Mouse (Mus musculus): ENCODE measurements at regions not wholly inside any gene's neighbourhood (a gene's known extent, or its start where the extent isn't known, plus 50 kb on each side); places are given as distances from the start of the nearest gene placed in this dataset.

- no peak for DNase-seq (ENCODE audit: low spot score in 2 of 2)
Measured at GRCm38 (mm10) chr4:100616161-100616915, 137.7 kb downstream of the Ube2u start.

- DNase-seq (ENCODE audit: low spot score in 2 of 2) = no peak
Measured at GRCm38 (mm10) chr4:100616916-100617488, 138.4 kb downstream of the Ube2u start.

GRCm38 (mm10) chr4:100624656-100625055, 146.0 kb downstream of the Ube2u start:
- DNase-seq (ENCODE audit: low spot score in 2 of 2) = no peak

- DNase-seq (ENCODE audit: low spot score in 2 of 2) = no peak
Measured at GRCm38 (mm10) chr4:100626551-100626950, 147.9 kb downstream of the Ube2u start.

GRCm38 (mm10) chr4:100634388-100634787, 142.1 kb upstream of the Cachd1 start:
- DNase-seq (ENCODE audit: low spot score in 2 of 2) = no peak

- no peak for DNase-seq (ENCODE audit: low spot score in 2 of 2)
Measured at GRCm38 (mm10) chr4:100637597-100637996, 138.9 kb upstream of the Cachd1 start.

GRCm38 (mm10) chr4:100661154-100661553, 115.3 kb upstream of the Cachd1 start:
- peak in 1 of 2 experiments; percentile 17 for DNase-seq (ENCODE audit: low spot score in 2 of 2)

- DNase-seq (ENCODE audit: low spot score in 2 of 2) = peak in 1 of 2 experiments; percentile 35
Measured at GRCm38 (mm10) chr4:100664619-100665264, 111.7 kb upstream of the Cachd1 start.

- no peak for DNase-seq (ENCODE audit: low spot score in 2 of 2)
Measured at GRCm38 (mm10) chr4:100670553-100670952, 105.9 kb upstream of the Cachd1 start.

GRCm38 (mm10) chr4:100674916-100675315, 101.6 kb upstream of the Cachd1 start:
- DNase-seq (ENCODE audit: low spot score in 2 of 2) = no peak

- DNase-seq (ENCODE audit: low spot score in 2 of 2) = no peak
Measured at GRCm38 (mm10) chr4:100683757-100684156, 92.7 kb upstream of the Cachd1 start.

GRCm38 (mm10) chr4:100700002-100700401, 76.5 kb upstream of the Cachd1 start:
- DNase-seq (ENCODE audit: low spot score in 2 of 2) = no peak

- no peak for DNase-seq (ENCODE audit: low spot score in 2 of 2)
Measured at GRCm38 (mm10) chr4:100700418-100700817, 76.1 kb upstream of the Cachd1 start.

GRCm38 (mm10) chr4:100705960-100706359, 70.5 kb upstream of the Cachd1 start:
- no peak for DNase-seq (ENCODE audit: low spot score in 2 of 2)

- DNase-seq (ENCODE audit: low spot score in 2 of 2) = no peak
Measured at GRCm38 (mm10) chr4:100707125-100707524, 69.3 kb upstream of the Cachd1 start.

GRCm38 (mm10) chr4:100708247-100708646, 68.2 kb upstream of the Cachd1 start:
- DNase-seq (ENCODE audit: low spot score in 2 of 2) = no peak

GRCm38 (mm10) chr4:100714240-100714639, 62.2 kb upstream of the Cachd1 start:
- DNase-seq (ENCODE audit: low spot score in 2 of 2) = no peak

- DNase-seq (ENCODE audit: low spot score in 2 of 2) = no peak
Measured at GRCm38 (mm10) chr4:100717601-100718000, 58.9 kb upstream of the Cachd1 start.

- DNase-seq (ENCODE audit: low spot score in 2 of 2) = peak; percentile 21 to 72
Measured at GRCm38 (mm10) chr4:100722532-100722931, 53.9 kb upstream of the Cachd1 start.

- no peak for DNase-seq (ENCODE audit: low spot score in 2 of 2)
Measured at GRCm38 (mm10) chr4:100723053-100723452, 53.4 kb upstream of the Cachd1 start.

- DNase-seq (ENCODE audit: low spot score in 2 of 2) = no peak
Measured at GRCm38 (mm10) chr4:100725811-100726210, 50.7 kb upstream of the Cachd1 start.

GRCm38 (mm10) chr4:100726496-100726895, 50.0 kb upstream of the Cachd1 start:
- no peak for DNase-seq (ENCODE audit: low spot score in 2 of 2)

All from urinary bladder, postnatal 4 days (tissue).